Mouse (Mus musculus): ENCODE data around the gene Sptlc3. TPM values are rescaled to one million over a fixed set of nuclear protein-coding genes. Genes with fewer than 3 reads are reported as not detected.

The Sptlc3 gene
- polyA plus RNA-seq, 1 experiment from 2014 or later, result not detected

DNA sequence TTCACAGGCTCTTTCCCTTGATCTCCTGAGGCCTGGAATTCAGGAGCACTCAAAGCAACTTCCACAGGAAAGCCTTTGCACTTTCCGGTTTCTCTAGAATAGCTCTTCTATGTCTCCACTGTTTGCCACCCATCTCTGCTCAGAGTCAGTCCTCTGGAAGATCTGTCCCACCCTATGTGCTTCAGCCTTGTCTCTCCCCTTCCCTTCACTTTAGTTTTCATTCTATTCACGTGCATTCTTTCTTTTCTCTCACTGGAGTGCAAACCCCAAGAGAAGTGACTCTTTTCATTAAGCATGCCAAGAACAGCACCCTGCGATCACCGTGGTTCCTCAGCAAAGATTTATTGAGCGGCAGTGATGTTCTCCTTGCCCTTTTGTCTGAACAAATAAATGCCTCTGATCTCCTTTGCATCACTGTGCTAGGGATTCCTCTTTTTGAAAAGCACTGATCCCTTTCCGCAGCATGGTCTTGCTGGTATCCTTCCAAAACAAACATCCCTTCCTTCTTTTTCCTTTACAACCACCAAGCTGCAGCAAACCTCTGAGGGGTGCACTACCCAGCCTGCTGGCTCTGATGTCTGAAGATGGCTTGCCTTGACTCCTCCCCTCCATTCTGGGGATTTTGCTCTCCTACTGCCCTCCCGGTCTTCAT lies 108.0 kb downstream of the Sptlc3 start:
- 39% methylated on average over 7 of the region's 7 CpGs for WGBS (ENCODE audit: insufficient replicate concordance)
- Histone ChIP-seq H3K27ac (no peak overlapping the region), H3K9ac (no peak overlapping the region), H3K4me1 (replicated peaks) (no peaks in the 10 kb centered on the region), H3K4me3 (replicated peaks) (no peak overlapping the region), H3K36me3 (no peaks in the 10 kb centered on the region), H3K4me2 (no peak overlapping the region), H3K27me3 (no peaks in the 10 kb centered on the region), H3K9me3 (replicated peaks) (no peaks in the 10 kb centered on the region)
- no peak for DNase-seq
- ATAC-seq (ENCODE audit: low read depth), result no peak

DNA sequence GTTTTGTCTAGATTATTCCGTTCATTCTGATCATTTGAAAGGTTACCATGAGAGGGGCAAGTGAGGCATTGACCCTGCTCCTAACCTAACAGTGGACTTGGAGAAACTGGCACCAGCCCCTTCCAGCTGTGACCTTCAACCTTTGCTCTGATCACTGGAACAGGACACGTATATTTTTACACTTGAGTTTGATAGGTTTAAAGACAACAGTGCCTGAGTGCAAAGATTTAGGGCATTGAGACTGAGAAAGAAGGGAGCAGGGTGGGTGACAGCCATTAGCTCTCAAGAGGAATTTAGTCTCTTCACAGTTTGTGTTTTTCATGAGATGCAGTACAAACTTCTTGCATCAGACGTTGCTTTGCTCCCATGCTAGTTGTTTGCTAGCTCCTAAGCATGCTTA lies 114.5 kb downstream of the Sptlc3 start:
- 41% methylated on average over 3 of the region's 3 CpGs for WGBS (ENCODE audit: insufficient replicate concordance)

DNA sequence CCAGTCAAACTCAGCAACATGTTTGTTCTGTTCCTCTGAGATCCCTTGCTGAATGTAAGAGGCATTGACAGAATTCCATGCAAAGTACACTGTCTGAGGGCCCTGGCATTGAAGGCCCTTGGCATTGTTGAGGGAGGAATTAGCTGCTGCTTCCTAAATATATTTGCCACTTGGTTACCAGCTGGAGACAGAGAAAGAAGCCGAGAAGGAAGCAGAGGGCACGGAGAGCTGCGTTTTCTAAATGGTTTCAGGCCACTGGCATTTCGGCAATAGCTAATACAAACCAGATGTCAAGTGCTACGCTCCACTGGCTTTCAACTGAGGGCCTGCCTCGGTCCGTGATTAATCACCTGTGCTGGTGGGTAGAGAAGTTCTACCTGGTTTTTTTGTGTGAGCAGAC lies 115.1 kb downstream of the Sptlc3 start:
- DNase-seq (no peak), ATAC-seq (ENCODE audit: low read depth) (no peak)
- H3K9ac ChIP-seq, result no peak overlapping the region
- 44% methylated on average over 7 of the region's 7 CpGs for WGBS (ENCODE audit: insufficient replicate concordance)
- H3K9me3 ChIP-seq (replicated peaks), result no peaks in the 10 kb centered on the region
- H3K4me2 ChIP-seq, result no peak overlapping the region
- no peaks in the 10 kb centered on the region for H3K36me3 ChIP-seq
- H3K4me1 ChIP-seq (replicated peaks), result no peaks in the 10 kb centered on the region
- H3K27ac ChIP-seq, result no peak overlapping the region
- H3K4me3 ChIP-seq (replicated peaks), result no peak overlapping the region
- no peaks in the 10 kb centered on the region for H3K27me3 ChIP-seq

More for the DNA sequence above, 114.5 kb downstream of the Sptlc3 start:
- DNase-seq (no peak), ATAC-seq (ENCODE audit: low read depth) (no peak)
- Histone ChIP-seq H3K4me1 (replicated peaks) (no peaks in the 10 kb centered on the region), H3K27me3 (no peaks in the 10 kb centered on the region), H3K9ac (no peak overlapping the region), H3K9me3 (replicated peaks) (no peaks in the 10 kb centered on the region), H3K4me3 (replicated peaks) (no peak overlapping the region), H3K27ac (no peak overlapping the region), H3K36me3 (no peaks in the 10 kb centered on the region), H3K4me2 (no peak overlapping the region)

DNA sequence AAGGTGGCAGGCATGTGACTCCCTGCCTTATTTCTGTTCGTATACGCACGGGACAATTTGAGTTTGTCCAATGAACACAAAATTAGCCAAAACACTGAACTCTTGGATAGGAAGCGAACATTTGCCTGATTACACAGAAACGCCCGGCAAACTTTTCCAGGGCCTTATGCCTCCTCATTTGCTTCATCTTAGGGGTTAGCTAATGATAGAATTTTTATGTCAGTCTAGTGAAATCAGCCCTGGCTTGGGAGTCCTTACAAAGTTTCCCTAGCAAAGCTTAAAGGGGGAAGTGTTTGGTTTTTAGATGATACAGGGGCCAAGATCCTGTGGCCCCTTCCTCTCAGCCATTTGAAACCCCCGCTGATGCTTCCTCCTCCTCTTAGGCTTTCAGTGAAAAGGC lies 115.5 kb downstream of the Sptlc3 start:
- Histone ChIP-seq H3K4me1 (replicated peaks) (no peaks in the 10 kb centered on the region), H3K9me3 (replicated peaks) (no peaks in the 10 kb centered on the region), H3K4me2 (no peak overlapping the region), H3K27ac (no peak overlapping the region), H3K9ac (no peak overlapping the region), H3K36me3 (no peaks in the 10 kb centered on the region), H3K27me3 (no peaks in the 10 kb centered on the region), H3K4me3 (replicated peaks) (no peak overlapping the region)
- WGBS (ENCODE audit: insufficient replicate concordance), result 54% methylated on average over 7 of the region's 7 CpGs
- DNase-seq (no peak), ATAC-seq (ENCODE audit: low read depth) (no peak)

DNA sequence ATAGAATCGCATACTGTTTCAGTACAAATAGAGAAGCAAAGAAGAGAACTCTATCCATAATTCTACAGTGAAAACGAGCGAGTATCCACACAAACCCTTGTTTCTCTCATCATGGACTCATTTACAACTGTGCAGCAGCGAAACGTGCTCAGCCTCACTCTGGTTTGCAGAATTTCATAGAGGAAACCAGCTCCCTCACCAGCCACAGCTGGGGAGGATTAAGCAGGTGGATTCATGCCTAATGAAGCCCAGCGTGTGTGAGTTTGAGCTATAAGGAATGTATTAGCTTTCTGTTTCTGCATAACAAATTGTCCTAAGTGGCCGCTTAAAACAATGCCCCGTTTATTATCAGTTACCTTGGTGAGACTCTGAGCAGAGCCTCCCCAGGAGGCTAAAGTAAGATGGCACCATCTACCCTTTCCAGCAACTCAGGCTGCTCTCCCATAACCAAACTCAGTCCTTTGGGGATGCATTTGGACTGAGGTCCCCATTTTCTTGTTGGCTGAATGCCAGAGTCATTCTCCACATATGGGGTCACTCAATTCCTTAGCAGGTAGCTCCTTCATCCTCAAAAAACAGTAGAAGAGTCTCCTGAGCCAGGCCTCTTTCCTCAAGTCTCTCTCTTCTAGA lies 116.1 kb downstream of the Sptlc3 start:
- DNase-seq (no peak), ATAC-seq (ENCODE audit: low read depth) (no peak)
- 37% methylated on average over 8 of the region's 8 CpGs for WGBS (ENCODE audit: insufficient replicate concordance)
- Histone ChIP-seq H3K4me2 (no peak overlapping the region), H3K27ac (no peak overlapping the region), H3K4me3 (replicated peaks) (no peak overlapping the region), H3K36me3 (no peaks in the 10 kb centered on the region), H3K27me3 (no peaks in the 10 kb centered on the region), H3K9me3 (replicated peaks) (no peaks in the 10 kb centered on the region), H3K4me1 (replicated peaks) (no peaks in the 10 kb centered on the region), H3K9ac (no peak overlapping the region)

DNA sequence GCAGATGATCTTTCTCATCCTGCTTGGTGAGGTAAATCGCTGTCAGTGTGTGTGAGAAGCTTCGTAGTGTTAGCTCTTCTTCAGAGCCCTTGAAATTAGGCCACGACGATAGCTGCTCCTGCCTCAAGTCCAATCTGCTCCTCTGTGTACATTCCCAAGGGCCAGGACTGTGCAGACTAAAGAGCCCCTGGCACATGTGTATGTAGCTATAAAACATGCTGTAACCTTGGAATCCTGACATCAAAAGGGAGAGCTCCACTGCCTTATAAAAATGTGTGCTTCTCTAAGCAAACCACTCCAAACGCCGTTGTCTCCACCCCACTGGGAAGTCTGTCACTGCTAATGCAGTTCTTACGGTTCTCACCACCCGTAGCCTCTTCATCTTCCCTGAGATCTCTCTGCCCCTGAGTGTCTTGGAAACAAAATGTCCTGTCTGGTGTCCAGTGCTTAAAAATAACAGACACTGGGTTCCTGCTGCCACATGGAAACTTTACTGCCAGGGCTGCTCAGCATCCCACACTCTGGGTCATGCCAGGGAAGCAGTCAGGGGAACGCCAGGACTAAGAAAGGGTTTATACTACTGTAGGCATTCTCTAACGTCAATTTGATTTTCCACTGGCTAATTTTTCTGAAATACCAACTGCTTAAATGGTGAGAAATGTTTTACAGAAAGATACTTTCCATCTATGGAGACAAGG lies 118.8 kb downstream of the Sptlc3 start:
- Histone ChIP-seq H3K4me3 (replicated peaks) (no peak overlapping the region), H3K9ac (no peak overlapping the region), H3K36me3 (no peaks in the 10 kb centered on the region), H3K4me1 (replicated peaks) (no peaks in the 10 kb centered on the region), H3K9me3 (replicated peaks) (no peaks in the 10 kb centered on the region), H3K27ac (no peak overlapping the region), H3K4me2 (no peak overlapping the region), H3K27me3 (no peaks in the 10 kb centered on the region)
- 59% methylated on average over 10 of the region's 10 CpGs for WGBS (ENCODE audit: insufficient replicate concordance)
- no peak for DNase-seq
- no peak for ATAC-seq (ENCODE audit: low read depth)

DNA sequence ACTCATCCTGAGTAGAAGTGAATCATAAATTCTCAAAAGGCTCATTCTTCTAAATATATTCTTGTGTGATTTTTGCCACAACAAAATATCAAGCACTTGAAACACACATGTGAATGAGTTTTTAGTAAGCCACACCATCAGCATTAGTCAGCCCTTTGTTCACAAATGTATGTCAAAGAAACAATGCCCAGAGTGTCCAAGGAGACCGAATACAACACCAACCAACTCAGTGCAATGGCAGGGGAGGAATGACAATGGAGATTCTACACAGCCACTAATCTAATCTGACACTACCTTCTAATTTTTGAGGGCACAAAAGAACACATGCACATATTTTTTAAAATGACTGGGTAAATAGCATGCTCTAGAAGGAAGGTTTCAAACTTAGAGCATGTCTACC lies 132.8 kb downstream of the Sptlc3 start:
- Histone ChIP-seq H3K4me2 (no peak overlapping the region), H3K27me3 (no peaks in the 10 kb centered on the region), H3K9ac (no peak overlapping the region), H3K9me3 (replicated peaks) (no peaks in the 10 kb centered on the region), H3K36me3 (no peaks in the 10 kb centered on the region), H3K27ac (no peak overlapping the region), H3K4me3 (replicated peaks) (no peak overlapping the region), H3K4me1 (replicated peaks) (no peaks in the 10 kb centered on the region)
- DNase-seq (no peak), ATAC-seq (ENCODE audit: low read depth) (no peak)
- WGBS (ENCODE audit: insufficient replicate concordance), result 44% methylated on average over 1 of the region's 1 CpGs

DNA sequence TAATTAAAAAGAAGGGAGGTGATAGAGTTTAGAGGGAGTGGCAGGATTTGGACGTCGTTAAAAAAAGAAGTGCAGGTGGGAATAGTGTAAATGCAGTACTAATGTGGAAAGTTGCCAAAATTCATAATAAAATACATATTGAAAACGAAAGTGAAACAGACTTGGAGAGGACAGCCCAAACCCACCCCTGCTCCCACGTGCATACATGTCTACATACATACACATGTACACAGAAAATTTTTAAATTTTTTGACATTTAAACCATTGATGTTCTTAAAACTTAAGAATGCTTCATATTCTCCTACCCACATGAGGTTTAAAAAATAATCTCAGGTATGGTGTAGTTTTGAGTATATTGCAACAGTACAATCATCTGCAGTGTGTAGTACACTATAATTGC lies 135.0 kb downstream of the Sptlc3 start:
- ATAC-seq (ENCODE audit: low read depth), result no peak
- H3K9me3 ChIP-seq (replicated peaks), result no peaks in the 10 kb centered on the region
- WGBS (ENCODE audit: insufficient replicate concordance), result 51% methylated on average over 4 of the region's 4 CpGs

DNA sequence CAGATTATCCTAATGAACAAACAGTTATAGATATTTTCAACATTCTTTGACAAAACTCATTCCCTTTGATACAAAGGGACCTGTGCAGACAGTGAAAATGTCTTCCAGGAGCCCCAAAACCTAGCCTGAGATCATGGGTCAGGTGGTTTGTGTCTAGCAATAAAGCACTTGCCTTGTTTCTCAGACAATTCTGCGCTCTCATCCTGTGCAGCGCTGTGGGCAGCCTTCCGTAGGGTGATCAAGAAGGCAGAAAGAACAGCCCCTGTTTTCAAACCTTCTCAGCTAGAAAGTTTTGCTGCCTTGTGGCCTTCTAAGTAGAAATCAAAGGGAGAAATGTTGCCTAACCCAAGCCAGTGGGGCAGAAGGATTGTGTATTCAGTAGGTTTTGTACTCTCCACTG lies 135.9 kb downstream of the Sptlc3 start:
- H3K4me1 ChIP-seq (replicated peaks), result no peaks in the 10 kb centered on the region
- no peak for DNase-seq
- no peak overlapping the region for H3K9ac ChIP-seq
- ATAC-seq (ENCODE audit: low read depth), result no peak
- H3K27me3 ChIP-seq, result no peaks in the 10 kb centered on the region
- no peak overlapping the region for H3K4me3 ChIP-seq (replicated peaks)
- H3K27ac ChIP-seq, result no peak overlapping the region
- no peaks in the 10 kb centered on the region for H3K36me3 ChIP-seq
- H3K9me3 ChIP-seq (replicated peaks), result no peaks in the 10 kb centered on the region
- H3K4me2 ChIP-seq, result no peak overlapping the region
- WGBS (ENCODE audit: insufficient replicate concordance), result 74% methylated on average over 3 of the region's 3 CpGs

More for the DNA sequence above, 135.0 kb downstream of the Sptlc3 start:
- Histone ChIP-seq H3K36me3 (no peaks in the 10 kb centered on the region), H3K4me1 (replicated peaks) (no peaks in the 10 kb centered on the region), H3K4me3 (replicated peaks) (no peak overlapping the region), H3K27ac (no peak overlapping the region), H3K27me3 (no peaks in the 10 kb centered on the region), H3K4me2 (no peak overlapping the region), H3K9ac (no peak overlapping the region)
- no peak for DNase-seq

DNA sequence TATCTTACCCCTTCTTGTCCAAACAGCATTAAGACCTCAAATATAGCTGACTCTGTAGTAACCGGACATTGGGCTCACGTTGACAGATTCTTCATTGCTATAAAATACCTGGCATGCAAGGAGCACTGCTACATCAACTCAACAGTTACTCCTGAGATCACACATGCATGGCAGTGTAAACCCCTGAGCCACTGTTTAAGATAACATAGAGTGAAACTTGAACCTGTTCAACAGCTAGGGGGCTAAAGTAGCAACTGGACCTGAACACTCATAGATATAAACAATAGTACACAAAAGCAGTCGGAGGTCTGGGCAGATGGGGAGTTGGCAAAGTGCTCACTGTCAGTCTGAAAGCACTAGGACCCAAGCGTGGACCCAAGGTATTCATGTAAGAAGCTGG lies 140.8 kb downstream of the Sptlc3 start:
- DNase-seq, result no peak
- H3K4me2 ChIP-seq, result no peak overlapping the region

DNA sequence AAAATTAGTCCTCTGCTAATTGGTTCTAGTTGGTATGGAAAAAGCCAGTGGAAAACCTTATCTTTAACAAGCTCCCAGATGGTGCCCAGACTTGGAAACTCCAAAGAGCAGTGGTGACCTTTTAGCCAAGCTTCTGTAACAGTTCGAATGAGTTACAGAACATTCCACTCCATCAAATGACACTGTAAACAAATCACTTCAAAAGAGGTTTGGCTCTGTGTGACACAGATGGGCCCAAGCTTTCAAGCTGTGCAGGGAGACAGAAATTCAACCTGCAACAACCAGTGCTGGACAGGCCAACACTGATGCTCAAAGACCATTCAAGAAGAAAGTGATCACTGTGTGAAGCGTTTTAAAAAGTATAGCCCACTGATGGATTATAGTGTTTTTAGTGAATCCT lies 144.1 kb downstream of the Sptlc3 start:
- no peaks in the 10 kb centered on the region for H3K27me3 ChIP-seq
- no peaks in the 10 kb centered on the region for H3K4me1 ChIP-seq (replicated peaks)
- H3K27ac ChIP-seq, result no peak overlapping the region
- 43% methylated on average over 2 of the region's 2 CpGs for WGBS (ENCODE audit: insufficient replicate concordance)
- no peaks in the 10 kb centered on the region for H3K36me3 ChIP-seq
- ATAC-seq (ENCODE audit: low read depth) (no peak), DNase-seq (no peak)
- no peak overlapping the region for H3K4me2 ChIP-seq
- H3K4me3 ChIP-seq (replicated peaks), result no peak overlapping the region
- H3K9me3 ChIP-seq (replicated peaks), result no peaks in the 10 kb centered on the region
- H3K9ac ChIP-seq, result no peak overlapping the region

More for the DNA sequence above, 140.8 kb downstream of the Sptlc3 start:
- Histone ChIP-seq H3K36me3 (no peaks in the 10 kb centered on the region), H3K4me1 (replicated peaks) (no peaks in the 10 kb centered on the region), H3K9ac (no peak overlapping the region), H3K27ac (no peak overlapping the region), H3K27me3 (no peaks in the 10 kb centered on the region), H3K9me3 (replicated peaks) (no peaks in the 10 kb centered on the region), H3K4me3 (replicated peaks) (no peak overlapping the region)
- no peak for ATAC-seq (ENCODE audit: low read depth)
- WGBS (ENCODE audit: insufficient replicate concordance), result 69% methylated on average over 4 of the region's 4 CpGs

Measured in liver, embryonic 13.5 days (tissue).